Mouse (Mus musculus) v-Abl transformed pro-B cells (cell line): ENCODE measurements around the gene Tspan6.

Experiments
- in situ Hi-C, 2 experiments: fragments of 400-800 bp; cut with MboI; formaldehyde crosslinking; loops; one replicate each; pipeline ENCODE4 v1.15.1; 2025; ENCODE audit not compliant: unreplicated experiment in 2 of 2

The Tspan6 gene

DNA sequence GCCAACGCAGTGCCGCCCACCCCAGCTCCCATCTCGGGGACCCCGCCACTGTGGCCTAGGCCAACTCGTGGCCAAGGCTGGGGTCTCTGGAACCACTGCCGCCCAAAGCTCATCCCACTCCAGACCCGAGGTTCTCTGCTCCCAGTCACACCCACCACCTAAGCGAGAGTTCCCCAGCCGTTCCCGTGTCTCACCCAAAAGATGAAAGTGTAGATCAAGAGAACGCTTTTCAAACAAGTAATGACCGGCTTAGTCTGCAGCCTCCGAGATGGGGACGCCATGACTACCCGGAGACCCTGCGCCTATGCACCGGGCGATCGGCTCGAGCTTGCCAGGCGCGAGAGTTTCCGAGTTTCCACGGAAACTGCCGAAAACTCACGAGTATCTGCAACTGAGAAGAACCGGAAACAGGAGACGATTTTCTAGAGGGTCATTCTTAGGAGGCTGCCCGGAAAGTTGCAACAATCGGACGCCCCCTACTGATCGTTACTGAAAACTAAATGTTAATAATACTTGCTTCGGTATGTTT is at the start of gene Tspan6:
Tspan6 (minus strand) TSS at position 416 of the 529 bp plus-strand sequence.
- in situ Hi-C loops = no loop called here

DNA sequence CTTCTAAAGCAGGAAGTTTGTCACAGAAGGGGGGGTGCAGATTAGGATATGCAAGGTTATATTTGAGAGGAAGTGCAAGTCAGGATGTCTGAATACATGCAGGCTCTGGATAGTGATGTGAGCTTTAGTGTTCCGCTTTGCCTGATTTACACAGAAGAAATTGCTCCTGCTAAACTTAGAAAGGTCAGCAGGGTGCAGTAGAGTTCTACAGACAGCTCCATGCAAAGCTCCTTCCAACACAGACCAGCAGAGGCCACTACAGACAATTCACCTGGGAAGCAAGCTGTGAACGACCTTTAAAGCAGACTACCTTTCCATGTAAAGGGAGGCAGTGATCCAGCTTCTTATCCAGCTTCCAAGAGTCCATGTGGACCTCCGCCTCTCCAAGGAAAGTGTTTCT is 49.2 kb upstream of the Tspan6 start:
- in situ Hi-C loops = loop anchor here (5.0 to 25.0 kb wide), 6 partner anchors 370 to 990 kb away; partner anchors contain the start of gene Armcx1 (in 1 of the 2)

DNA sequence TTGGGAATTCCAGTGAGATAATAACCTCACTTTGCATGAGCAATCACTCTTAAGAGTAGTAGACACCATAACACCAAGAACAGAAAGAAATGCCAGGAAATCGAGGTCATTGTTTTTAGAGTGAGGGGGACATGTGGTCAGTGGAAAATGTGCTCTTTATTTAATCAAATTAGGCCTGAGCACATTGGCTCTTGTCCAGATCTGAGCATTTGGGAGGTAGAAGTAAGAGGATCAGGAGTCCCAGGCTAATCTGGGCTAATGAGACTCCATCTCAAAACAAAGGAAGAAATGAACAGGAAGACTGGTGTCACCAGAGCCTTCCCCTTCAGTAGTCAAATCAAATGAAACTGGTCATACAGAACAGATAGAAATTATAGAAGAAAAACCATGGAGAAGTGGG is 41.3 kb upstream of the Tspan6 start:
- in situ Hi-C loops = loop anchor here in 1 of 2 experiments (5.0 to 25.0 kb wide), 3 partner anchors 78 to 998 kb away; partner anchors contain the start of gene Armcx1

DNA sequence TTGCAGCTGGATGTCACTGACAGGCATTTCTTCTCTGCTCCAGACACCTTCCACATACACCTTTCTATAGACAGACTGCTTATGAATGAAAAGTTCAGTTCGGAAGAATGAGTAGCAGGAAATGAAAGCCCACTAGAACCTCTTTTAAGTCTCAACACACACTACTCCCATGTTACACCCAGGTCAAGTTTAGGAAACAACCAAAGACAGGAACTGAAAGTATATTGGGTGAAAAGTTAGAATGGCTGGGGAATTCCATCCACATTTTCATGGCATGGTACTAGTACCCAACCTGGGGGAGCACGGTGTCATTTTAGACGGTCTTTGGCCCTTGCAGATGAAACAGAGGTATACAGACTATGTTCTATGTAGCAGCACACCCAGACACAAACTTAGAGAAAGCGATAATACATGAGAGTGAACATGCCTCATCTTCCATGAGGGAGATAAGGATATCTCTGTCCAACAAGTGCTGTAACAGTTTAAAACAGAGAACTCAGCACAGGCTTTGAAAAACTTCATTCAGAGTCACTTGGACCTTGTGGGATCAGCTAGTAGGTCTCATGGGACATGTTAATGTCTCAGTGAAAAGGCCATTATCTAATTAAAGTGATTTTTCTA is 38.5 kb upstream of the Tspan6 start:
- in situ Hi-C loops = loop anchor here in 1 of 2 experiments (5.0 to 25.0 kb wide), 3 partner anchors 81 to 1001 kb away; partner anchors contain the start of gene Armcx1

DNA sequence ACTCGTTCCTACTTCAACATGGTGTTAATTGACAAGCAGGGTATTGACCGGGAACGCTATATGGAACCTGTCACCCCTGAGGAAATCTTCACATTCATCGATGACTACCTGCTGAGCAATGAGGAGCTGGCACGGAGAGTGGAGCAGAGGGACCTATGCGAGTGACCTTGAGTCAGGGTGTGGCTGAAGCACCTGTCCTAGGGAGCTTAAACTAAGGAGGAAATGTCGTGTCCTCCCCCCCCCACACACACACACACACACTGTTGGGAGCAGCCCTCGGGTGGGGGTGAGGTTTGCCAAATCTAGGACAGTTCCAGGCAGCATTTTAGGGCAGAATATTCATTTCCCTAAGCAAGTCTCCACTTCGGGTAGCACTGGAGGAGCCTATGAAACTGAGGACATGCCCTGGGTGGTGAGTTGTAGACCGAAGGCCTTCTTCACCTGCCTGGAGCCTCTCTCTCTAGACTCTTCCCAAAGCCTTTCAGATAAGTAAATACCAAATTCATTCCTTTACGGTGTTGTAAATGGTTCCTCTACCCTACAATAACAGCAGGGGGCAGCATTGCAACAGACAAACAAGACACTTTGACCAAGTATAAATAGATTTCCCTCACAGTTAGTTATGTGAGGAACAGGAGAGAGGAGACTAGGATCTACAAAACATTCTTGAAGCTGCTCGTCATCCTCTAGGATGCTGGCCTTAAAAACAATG is 33.2 kb upstream of the Tspan6 start:
- in situ Hi-C loops = loop anchor here in 1 of 2 experiments (25.0 kb wide), 2 partner anchors 781 to 1006 kb away; partner anchors contain the start of gene Armcx1

DNA sequence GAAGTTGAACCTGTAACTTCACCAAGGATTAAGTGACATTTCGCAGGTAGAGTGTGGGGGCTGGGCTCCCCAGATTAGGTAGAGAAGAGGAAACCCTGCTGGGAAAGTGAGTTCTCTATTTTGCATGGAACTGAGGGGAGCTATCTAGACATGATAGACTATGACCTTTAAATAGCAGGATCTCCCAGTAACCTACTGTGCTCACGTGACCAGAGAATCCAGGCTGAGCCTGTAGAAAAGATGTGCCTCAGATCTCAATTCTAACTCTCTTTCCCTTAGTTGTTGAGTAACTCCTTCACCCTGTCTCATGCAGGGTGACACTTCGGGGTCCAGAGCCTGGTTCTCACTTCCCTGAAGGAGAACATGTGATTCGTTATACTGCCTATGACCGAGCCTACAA is 28.5 kb upstream of the Tspan6 start:
- in situ Hi-C loops = loop anchor here in 1 of 2 experiments (25.0 kb wide), 2 partner anchors 786 to 1011 kb away; partner anchors contain the start of gene Armcx1

DNA sequence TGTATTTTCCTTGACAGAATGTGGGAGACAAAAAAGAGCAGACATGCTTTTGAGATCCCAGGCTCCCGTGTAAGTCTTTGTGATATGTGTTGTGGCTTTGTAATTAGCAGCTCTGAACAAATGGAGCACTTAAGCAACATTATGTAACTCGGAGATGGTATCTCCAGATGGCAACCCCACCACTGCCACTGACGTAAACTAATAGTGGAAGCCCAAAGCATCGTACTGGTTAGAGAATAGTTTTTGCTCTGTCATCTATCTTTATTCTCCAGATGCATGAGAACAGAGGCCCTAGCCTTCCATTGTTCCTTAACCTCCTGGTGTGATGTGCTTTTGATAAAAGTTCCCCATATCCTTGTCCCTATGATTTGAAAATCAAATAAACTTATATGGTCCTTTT is 23.0 kb upstream of the Tspan6 start:
- in situ Hi-C loops = no loop called here

DNA sequence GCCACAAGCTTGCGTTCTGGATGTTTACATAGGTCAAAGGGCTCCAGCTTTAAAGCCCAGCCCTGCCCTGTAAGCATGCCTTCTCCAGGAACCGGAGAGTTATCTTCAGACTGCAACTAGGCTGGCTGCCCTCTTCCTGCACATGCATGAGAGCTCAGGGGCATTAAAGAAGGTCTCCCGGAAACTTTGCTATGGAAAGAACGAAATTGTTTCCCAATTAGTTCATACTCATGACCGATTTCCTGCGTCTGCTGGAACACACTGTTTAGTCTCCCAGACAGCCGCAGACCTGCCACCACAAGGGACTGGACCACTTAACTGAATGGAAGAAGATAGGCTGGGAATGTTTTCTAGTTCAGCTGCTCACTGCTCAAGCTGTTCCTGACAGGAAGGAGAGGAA is 16.0 kb upstream of the Tspan6 start:
- in situ Hi-C loops = no loop called here

DNA sequence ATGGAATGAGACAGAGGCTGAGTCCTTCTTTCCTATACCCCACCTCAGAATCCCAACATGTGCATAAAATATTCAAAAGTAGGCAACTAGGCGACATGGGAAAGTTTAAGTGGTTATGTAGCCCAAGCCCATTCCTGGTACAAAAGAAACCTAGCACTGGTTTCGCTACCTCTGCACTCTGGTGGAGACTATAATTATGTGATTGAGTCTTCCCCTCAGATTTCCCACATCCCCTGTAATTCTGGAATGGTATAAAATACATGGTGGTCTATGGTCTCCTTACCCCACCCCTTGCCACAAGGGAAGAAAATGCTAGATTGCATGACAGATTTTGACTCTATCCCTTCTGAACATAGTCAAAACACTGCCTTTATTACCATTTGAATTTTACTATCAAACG is 14.8 kb upstream of the Tspan6 start:
- in situ Hi-C loops = no loop called here

DNA sequence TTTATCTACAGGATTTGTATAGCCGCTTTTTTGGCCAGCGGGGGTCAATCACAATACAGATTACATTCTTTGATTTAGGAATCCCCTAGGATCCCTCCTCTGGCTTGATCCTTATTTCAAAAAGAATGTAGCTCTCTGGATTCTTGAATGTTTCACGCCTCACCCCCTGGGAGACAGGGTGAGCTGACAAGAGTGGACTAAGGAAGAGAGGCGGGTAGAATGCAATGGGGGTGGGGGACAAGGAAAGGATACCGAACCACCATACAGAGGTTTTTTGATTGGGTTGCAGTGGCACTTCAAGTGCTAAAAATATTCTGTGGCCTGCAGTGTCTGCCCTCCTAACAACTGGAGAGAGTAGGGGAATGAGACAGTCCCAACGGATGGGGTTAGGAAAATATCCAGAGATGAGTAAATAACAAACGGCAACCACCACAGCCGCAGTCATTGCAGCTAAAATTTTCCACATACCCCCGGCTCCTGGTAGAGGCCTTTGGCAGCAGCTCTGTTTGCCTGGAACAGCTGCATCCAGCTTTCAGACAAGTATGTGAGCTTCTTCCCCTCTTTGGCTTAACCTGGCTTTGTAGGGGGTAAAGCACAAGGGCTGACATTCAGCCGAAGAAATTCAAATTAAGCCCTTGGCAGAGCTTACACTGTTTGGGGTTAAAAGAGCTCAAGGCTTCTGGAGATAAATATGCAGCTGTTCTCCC is 13.3 kb upstream of the Tspan6 start:
- in situ Hi-C loops = no loop called here

DNA sequence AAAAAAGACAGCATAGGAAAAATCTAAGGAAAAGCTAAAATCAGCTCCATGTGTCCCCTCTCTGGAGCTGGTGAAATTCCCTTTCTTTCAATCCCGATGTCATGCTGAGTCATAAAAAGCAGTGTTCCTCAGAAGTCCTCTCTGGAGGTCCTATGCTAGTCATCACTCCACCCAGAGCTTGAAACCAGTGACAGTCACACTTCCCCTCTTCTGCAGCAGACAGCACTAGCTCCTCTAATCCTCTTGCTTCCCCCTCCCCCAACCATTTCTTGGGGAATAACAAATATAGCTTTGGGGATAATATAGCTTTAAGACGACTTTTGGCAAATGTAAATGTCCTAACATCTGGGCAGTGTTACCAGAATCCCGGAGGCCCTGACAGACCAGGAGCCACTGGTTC is 10.0 kb upstream of the Tspan6 start, which contains the start of gene Srpx2:
Srpx2 (plus strand) TSS at position 166 of the 400 bp plus-strand sequence.
- in situ Hi-C loops = no loop called here

DNA sequence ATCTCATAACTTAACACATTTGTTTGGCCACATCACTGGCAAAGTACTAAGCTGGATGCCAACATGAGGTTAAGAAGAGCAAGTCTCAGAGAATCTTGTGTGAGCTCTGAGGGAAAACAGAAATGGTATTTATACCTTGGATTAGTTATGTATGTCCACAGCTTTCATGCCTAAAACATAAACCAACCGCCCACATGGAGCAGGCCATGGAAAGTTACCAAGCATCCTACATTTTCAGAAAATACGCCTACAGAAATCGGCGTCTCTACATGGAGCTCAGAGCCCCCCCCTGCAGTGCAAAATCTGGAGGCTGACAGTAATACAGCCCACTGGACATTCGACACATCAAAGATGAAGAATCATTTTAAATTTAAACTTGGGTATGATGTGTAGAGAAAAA is 10.1 kb downstream of the Tspan6 start:
- in situ Hi-C loops = no loop called here

DNA sequence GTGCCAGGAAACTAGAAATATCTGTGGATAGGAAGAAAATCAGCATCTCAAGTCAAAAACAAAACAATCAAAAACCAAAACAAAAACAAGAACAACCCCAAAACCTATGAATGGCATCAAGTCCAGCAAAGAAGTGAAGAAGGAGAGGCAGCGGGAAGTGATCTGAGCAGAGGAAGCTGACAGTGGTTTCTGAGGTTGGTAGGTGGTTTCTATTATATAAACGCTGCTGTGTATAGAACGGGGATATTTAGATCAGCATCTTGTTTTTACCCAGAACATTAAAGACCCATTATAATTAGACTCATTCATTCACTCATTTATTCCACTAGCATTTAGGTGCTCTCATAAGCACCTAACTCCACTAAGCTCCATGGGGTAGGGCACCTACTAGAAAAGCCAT is 10.9 kb downstream of the Tspan6 start:
- in situ Hi-C loops = no loop called here

DNA sequence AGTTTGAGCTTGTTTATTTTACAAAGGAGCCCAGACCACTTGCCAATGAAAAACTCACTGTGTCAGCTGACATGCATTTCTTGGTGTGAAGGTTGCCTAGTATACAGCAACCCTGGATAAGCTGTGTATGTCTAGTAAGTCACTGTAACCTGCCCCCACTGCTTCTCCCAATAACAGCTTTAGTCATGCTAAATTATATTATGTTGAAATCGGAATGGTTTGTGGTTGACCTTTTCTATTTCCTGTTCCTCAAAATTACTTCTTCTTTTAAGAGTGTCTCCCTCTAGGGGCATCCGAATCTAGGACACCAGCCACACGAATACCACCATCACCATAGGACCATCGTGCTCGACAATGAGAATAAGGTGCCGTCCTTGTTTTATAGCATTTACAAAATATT is 28.5 kb downstream of the Tspan6 start:
- in situ Hi-C loops = no loop called here

DNA sequence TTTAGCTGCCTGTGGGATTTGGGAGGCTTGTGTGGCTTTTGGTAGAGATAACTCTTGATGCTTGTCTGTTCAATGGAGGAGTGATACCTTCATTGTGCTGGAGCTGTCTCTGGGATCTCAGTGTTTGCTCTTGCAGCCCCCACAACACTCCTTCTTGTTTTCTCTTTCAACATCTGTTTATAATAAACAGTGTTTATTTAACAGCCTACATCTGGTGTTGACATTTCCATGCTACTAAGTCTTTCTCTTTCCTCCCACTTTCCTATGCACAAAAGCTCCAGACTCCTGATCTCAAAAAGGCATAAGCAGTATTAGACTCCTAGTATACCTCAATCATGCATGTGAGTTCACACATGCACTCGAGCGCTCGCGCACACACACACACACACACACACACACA is 44.6 kb downstream of the Tspan6 start:
- in situ Hi-C loops = no loop called here

DNA sequence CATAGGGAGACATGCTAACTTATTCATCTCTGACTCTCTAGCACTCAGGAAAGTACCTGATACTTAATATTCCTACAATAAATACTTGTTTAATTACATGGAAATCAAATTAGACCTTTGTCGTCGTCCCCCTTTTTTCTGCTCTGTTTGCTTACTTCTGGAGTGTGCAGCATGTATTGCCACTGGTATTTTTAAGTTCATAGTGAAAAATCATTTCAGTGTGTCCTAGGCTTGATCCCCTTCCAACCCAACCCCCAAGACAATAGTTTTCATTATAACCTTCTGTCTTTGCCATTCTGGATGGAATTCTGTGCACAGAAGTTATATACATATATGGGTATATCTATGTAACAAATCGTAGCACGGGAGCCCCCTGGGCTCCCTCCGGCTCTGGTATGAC is 47.5 kb downstream of the Tspan6 start, which contains the start of gene Tnmd:
Tnmd (plus strand) TSS at position 301 of the 400 bp plus-strand sequence.
- in situ Hi-C loops = no loop called here
